Mouse (Mus musculus): Measurements from ENCODE around the gene Mapkapk2.

DNA sequence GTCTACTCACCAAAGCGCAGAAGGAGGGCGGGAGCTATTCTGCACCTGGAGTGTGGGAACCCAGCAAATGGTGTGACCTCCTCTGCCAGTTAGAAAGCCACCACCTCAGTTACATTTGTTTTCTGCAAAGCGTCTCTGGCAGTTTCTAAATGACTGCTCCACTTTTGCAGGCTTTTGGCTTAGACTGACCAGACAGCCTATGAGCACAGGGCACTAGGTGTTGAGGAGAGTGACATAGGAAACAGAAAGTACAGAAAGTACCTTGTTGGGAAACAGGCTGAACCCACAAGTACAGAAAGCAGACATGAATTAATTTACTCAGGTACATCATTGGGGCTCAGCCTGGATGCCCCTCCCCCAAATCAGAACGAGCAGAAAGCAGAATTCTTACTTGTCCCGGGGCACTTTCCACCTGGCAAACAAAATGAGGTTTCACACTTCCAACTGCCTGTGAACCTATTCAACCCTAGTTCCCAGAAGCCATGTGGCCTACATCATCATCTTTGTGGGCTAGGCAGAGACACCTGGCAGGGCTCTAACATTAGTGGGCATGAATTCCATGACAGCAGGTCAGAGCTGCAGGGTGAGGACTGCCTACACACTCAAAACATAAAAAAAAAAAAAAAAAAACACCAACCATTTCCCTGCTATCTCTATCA lies 74.9 kb downstream of the Mapkapk2 start:
- TF ChIP-seq POLR2A (IDR thresholded peaks at IDR 0.05; ENCODE audit: borderline replicate concordance, extremely low read depth, low read depth, low read length) (no peak), CTCF (IDR thresholded peaks at IDR 0.05; ENCODE audit: insufficient read depth, low read length) (no peak)
